9 mouse cellular contexts compared by ENCODE assay signal in genomic region chr6:28309692-28310091, GRCm38 (mm10).
A peak's percentile ranks its signal among the peaks of the same experiment; 100 is the strongest.
DNase-seq lines count a peak whose midpoint lies in the region; ATAC-seq and TF ChIP-seq lines count a peak whose summit lies in the region.
"Had no signal": no experiment of that assay in that cellular context is flagged by ENCODE, and none has a peak within 500 bp of the region (broad histone marks: within the 10 kb centered on the region; RNA-seq: fewer than 3 reads in every experiment).

No protein-coding gene starts in this region.

- no peak overlapping the region for H3K4me3 ChIP-seq in lung, embryonic 14.5 days (ENCODE audit: low read depth, low read length)
- H3K4me3 ChIP-seq in neural tube, embryonic 15.5 days (replicated peaks): no peak overlapping the region

- H3K4me1 ChIP-seq in lung, embryonic 14.5 days (ENCODE audit: insufficient read depth): no peaks in the 10 kb centered on the region
- H3K4me1 ChIP-seq in neural tube, embryonic 15.5 days: no peaks in the 10 kb centered on the region

- no peaks in the 10 kb centered on the region for H3K36me3 ChIP-seq in lung, embryonic 14.5 days (ENCODE audit: insufficient read depth)
- no peaks in the 10 kb centered on the region for H3K36me3 ChIP-seq in splenic B cell, adult 2 months (ENCODE audit: control insufficient read depth, insufficient read depth, low read length, poor library complexity, severe bottlenecking)
- H3K36me3 ChIP-seq in neural tube, embryonic 15.5 days: no peaks in the 10 kb centered on the region

- H3K27me3 ChIP-seq in lung, embryonic 14.5 days (ENCODE audit: insufficient read depth, low read length): no peaks in the 10 kb centered on the region
- no peaks in the 10 kb centered on the region for H3K27me3 ChIP-seq in splenic B cell, adult 2 months (ENCODE audit: control insufficient read depth, insufficient read depth, low read length, poor library complexity, severe bottlenecking)
- no peaks in the 10 kb centered on the region for H3K27me3 ChIP-seq in neural tube, embryonic 15.5 days (replicated peaks)

- DNase-seq in heart, adult 8-10 months (ENCODE audit: low spot score): peak; percentile 9
- DNase-seq in heart, adult 11 months: no peak
- DNase-seq in lung, embryonic 14.5 days: peak; percentile 11
- no peak for DNase-seq in lung, postnatal 10 days
- DNase-seq in cerebellum, adult 8-10 months: peak; percentile 31
- peak; percentile 56 for DNase-seq in splenic B cell, adult 2 months (ENCODE audit: low read depth, low spot score)
- DNase-seq: thymus, adult 18-20 months had no signal

- H3K9ac ChIP-seq in lung, embryonic 14.5 days: no peak overlapping the region
- H3K9ac ChIP-seq in neural tube, embryonic 15.5 days (replicated peaks): no peak overlapping the region

- no peak for ATAC-seq in lung, embryonic 14.5 days (ENCODE audit: insufficient read depth)
- ATAC-seq in neural tube, embryonic 15.5 days (ENCODE audit: low FRiP score): no peak

- TF ChIP-seq CTCF in lung, embryonic 14.5 days (IDR thresholded peaks at IDR 0.05; ENCODE audit: low read depth): peak; percentile 14; the same call in 1 of the 2 replicates

- H3K9me3 ChIP-seq in lung, embryonic 14.5 days (ENCODE audit: low read depth, low read length): no peaks in the 10 kb centered on the region
- H3K9me3 ChIP-seq in neural tube, embryonic 15.5 days (replicated peaks): no peaks in the 10 kb centered on the region

- no peak overlapping the region for H3K4me2 ChIP-seq in lung, embryonic 14.5 days
- H3K4me2 ChIP-seq in neural tube, embryonic 15.5 days: no peak overlapping the region
- H3K4me2 ChIP-seq: liver, embryonic 11.5 days had no signal

- no peak overlapping the region for H3K27ac ChIP-seq in lung, embryonic 14.5 days (ENCODE audit: low read depth)
- H3K27ac ChIP-seq in neural tube, embryonic 15.5 days (replicated peaks): no peak overlapping the region

Comparison
In these comparisons a context has a peak if more than half of its experiments do, and no peak if none do; other contexts are left out.
1. DNase-seq: peak in heart, adult 8-10 months (single experiment), lung, embryonic 14.5 days (single experiment), cerebellum, adult 8-10 months (single experiment) and splenic B cell, adult 2 months (single experiment); none in heart, adult 11 months (single experiment) and lung, postnatal 10 days (single experiment).